Mouse (Mus musculus): ENCODE results near the gene Ntrk2. TPM values are rescaled to one million over a fixed set of nuclear protein-coding genes. Genes with fewer than 3 reads are reported as not detected.
"Not testable (repeated sequence)": the region's sequence is repeated elsewhere in the genome, so short reads cannot be mapped to it uniquely, and the experiment has no call there.

Ntrk2 gene
- total RNA-seq, 2 experiments from 2014 or later: 13.5 to 14.5 TPM

GRCm38 (mm10) chr13:59107791-59108190 is 301.4 kb downstream of the Ntrk2 start:
- DNase-seq (ENCODE audit: low spot score in 2 of 2): not testable (repeated sequence)

- DNase-seq (ENCODE audit: low spot score in 2 of 2): no peak
Observed at GRCm38 (mm10) chr13:59110107-59110506, 303.7 kb downstream of the Ntrk2 start.

GRCm38 (mm10) chr13:59114684-59115083 is 308.3 kb downstream of the Ntrk2 start:
- DNase-seq (ENCODE audit: low spot score in 2 of 2): no peak

- no peak for DNase-seq (ENCODE audit: low spot score in 2 of 2)
Observed at GRCm38 (mm10) chr13:59115551-59115950, 309.2 kb downstream of the Ntrk2 start.

GRCm38 (mm10) chr13:59117233-59117632 is 310.9 kb downstream of the Ntrk2 start:
- no peak for DNase-seq (ENCODE audit: low spot score in 2 of 2)

- no peak for DNase-seq (ENCODE audit: low spot score in 2 of 2)
Observed at GRCm38 (mm10) chr13:59119596-59120394, 313.4 kb downstream of the Ntrk2 start.

- no peak for DNase-seq (ENCODE audit: low spot score in 2 of 2)
Observed at GRCm38 (mm10) chr13:59143141-59143744, 336.9 kb downstream of the Ntrk2 start.

GRCm38 (mm10) chr13:59144321-59144856 is 338.0 kb downstream of the Ntrk2 start:
- no peak for DNase-seq (ENCODE audit: low spot score in 2 of 2)

GRCm38 (mm10) chr13:59145677-59146555 is 339.5 kb downstream of the Ntrk2 start:
- no peak for DNase-seq (ENCODE audit: low spot score in 2 of 2)

- no peak for DNase-seq (ENCODE audit: low spot score in 2 of 2)
Observed at GRCm38 (mm10) chr13:59146616-59147015, 340.2 kb downstream of the Ntrk2 start.

- DNase-seq (ENCODE audit: low spot score in 2 of 2): no peak
Observed at GRCm38 (mm10) chr13:59147976-59148375, 341.6 kb downstream of the Ntrk2 start.

GRCm38 (mm10) chr13:59148793-59149192 is 342.4 kb downstream of the Ntrk2 start:
- DNase-seq (ENCODE audit: low spot score in 2 of 2): no peak

- DNase-seq (ENCODE audit: low spot score in 2 of 2): no peak
Observed at GRCm38 (mm10) chr13:59164015-59164414, 357.6 kb downstream of the Ntrk2 start.

GRCm38 (mm10) chr13:59173840-59174239 is 367.5 kb downstream of the Ntrk2 start:
- no peak for DNase-seq (ENCODE audit: low spot score in 2 of 2)

GRCm38 (mm10) chr13:59176021-59176420 is 369.7 kb downstream of the Ntrk2 start:
- no peak for DNase-seq (ENCODE audit: low spot score in 2 of 2)

- DNase-seq (ENCODE audit: low spot score in 2 of 2): no peak
Observed at GRCm38 (mm10) chr13:59176485-59176884, 370.1 kb downstream of the Ntrk2 start.

GRCm38 (mm10) chr13:59177003-59177402 is 370.6 kb downstream of the Ntrk2 start:
- DNase-seq (ENCODE audit: low spot score in 2 of 2): no peak

GRCm38 (mm10) chr13:59179986-59180385 is 373.6 kb downstream of the Ntrk2 start:
- no peak for DNase-seq (ENCODE audit: low spot score in 2 of 2)

- no peak for DNase-seq (ENCODE audit: low spot score in 2 of 2)
Observed at GRCm38 (mm10) chr13:59180781-59181180, 374.4 kb downstream of the Ntrk2 start.

- no peak for DNase-seq (ENCODE audit: low spot score in 2 of 2)
Observed at GRCm38 (mm10) chr13:59181188-59181947, 375.0 kb downstream of the Ntrk2 start.

- no peak for DNase-seq (ENCODE audit: low spot score in 2 of 2)
Observed at GRCm38 (mm10) chr13:59182630-59183029, 376.3 kb downstream of the Ntrk2 start.

Data from adrenal gland, postnatal 4 days (tissue).